Mouse (Mus musculus) left cerebral cortex, adult 2 months (tissue): ENCODE measurements around the gene Kiss1r. TPM values are rescaled to one million over a fixed set of nuclear protein-coding genes. Genes with fewer than 3 reads are reported as not detected.
"Not testable (repeated sequence)": the region's sequence is repeated elsewhere in the genome, so short reads cannot be mapped to it uniquely, and the experiment has no call there.

Source experiments
- DNase-seq, 2 experiments: peaks; one replicate each; pipeline ENCODE4 v3.0.0; 2021 to 2022; ENCODE audit warnings: low spot score in 2 of 2, mixed read lengths in 1 of 2; ENCODE audit errors: extremely low spot score in 1 of 2
- H3K27ac ChIP-seq: fragments of 200-600 bp; 2 replicates; pipeline ENCODE4 v1.8.1; 2022
- H3K4me3 ChIP-seq: fragments of 200-600 bp; 2 replicates; pipeline ENCODE4 v1.8.1; 2022
- CTCF ChIP-seq: fragments of 200-600 bp; IDR thresholded peaks from 2 replicates; pipeline ENCODE4 v1.8.1; 2022; ENCODE audit warnings: antibody characterized with exemption, mild to moderate bottlenecking, moderate library complexity
- intact Hi-C: fragments of 180-260 bp; cut with DNase I; formaldehyde crosslinking; loops from one replicate; pipeline ENCODE4 v1.15.1; 2025
- total RNA-seq, 2 experiments: library from RNA; stranded (reverse); gene quantifications; 2 replicates each; pipeline ENCODE4 v1.2.3; 2021

Kiss1r gene
- total RNA-seq, 2 experiments from 2014 or later, result 6.6 to 9.1 TPM

DNA sequence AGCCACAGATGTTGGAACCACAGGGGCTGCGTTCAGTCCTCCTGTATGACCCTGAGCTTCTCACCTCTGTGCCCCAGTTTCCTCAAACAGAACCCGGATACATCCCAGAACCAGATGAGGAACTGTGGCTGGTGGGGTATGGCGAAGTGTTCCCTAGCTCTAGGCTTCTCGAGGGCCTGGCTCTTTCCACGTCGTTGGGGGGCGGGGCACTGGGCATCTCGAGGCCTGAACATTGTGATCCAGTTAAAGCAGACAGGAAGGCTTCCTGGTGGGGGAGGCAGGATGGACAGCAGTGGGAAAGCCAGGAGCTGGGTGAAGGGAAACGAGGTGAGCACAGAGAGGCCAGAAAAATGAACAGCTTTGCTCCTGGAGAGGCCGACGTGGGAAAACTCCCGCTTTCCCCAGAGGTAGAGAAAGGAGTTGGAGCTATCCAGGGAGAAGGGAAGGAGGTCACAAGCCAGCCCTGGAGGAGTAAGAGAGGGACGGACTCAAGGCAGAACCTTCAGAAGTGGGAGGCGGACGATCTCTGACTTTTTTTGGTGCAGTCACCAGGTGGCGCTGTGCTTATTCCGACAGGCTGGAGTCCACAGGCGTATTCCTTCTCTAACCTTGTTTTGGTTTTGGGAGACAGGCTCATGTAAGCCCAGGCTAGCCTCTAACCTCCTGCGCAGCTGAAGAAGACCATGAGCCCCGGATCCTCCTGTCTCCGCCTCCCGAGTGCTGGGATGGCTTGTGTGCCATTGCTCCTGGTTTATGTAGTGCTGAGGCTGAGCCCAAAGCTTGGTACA lies 33.3 kb upstream of the Kiss1r start:
- peak; percentile 88 for TF ChIP-seq CTCF

DNA sequence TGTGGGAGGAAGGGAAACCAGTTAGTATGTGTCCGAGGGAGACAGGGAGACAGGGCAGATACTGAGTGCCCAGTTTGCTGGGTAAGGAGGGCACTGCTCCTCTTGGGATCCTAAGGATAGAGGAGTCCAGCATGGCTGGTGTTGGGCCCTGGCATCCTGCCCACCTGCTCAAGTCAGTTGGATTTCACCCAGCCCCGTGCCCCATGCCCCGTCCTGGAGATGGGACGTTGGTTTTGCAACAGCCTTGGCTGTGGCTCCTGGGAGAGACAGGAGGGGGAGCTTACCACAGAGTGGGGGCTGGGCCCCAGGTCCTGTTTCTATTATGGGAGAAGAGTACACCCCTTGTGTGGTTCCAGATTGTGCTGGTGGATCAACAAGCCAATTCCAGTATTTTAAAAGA lies 32.3 kb upstream of the Kiss1r start:
- Histone ChIP-seq H3K4me3 (no peak overlapping the region), H3K27ac (no peak overlapping the region)
- intact Hi-C loops, result loop anchor here (5.0 kb wide), 1 partner anchor 52 kb away; no protein-coding TSS in a partner anchor
- no peak for TF ChIP-seq CTCF
- no peak for DNase-seq

More for the DNA sequence above, 33.3 kb upstream of the Kiss1r start:
- DNase-seq, result peak; percentile 72 to 85
- intact Hi-C loops, result loop anchor here (5.0 kb wide), 1 partner anchor 51 kb away; no protein-coding TSS in a partner anchor
- H3K27ac ChIP-seq, result no peak overlapping the region
- H3K4me3 ChIP-seq, result no peak overlapping the region

DNA sequence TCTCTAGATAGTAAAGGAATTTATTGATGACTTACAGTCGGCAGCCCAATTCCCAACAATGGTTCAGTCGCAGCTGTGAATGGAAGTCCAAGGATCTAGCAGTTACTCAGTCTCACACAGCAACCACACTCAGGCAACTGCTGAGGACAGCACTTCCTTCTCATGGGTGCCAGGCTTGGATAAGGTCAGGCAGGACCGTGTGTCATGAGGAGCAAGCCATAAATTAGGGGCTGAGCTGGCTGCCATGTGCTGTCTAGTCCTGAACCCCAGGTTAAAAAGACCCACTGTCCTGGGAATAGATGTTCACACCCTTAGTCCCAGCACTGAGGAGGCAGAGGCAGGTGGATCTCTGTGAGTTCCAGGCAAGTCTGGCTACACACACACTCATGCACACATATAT lies 31.8 kb upstream of the Kiss1r start:
- not testable (repeated sequence) for DNase-seq, H3K4me3 ChIP-seq, H3K27ac ChIP-seq
- intact Hi-C loops, result loop anchor here (5.0 kb wide), 1 partner anchor 53 kb away; no protein-coding TSS in a partner anchor

DNA sequence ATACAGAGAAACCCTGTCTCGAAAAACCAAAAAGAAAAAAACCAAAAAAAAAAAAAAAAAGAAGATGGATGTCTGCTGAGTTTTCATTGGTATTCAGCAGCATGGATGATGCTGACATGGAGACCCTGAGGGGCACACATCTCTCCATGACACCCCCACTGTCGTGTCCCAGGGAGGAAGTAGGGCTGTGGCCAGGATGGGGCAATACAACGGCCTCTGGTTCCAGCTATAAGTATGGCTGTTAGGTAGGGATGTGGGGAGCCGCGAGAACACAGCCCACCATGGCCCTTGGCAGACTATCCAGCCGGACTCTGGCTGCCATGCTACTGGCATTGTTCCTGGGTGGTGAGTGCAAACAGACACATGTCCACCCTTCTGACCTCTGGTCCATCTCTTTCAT lies 30.7 kb upstream of the Kiss1r start, which contains the start of gene Elane:
Gene Elane, plus strand, starts transcription at position 194 of the 400 bp plus-strand sequence.
- no peak for DNase-seq
- intact Hi-C loops, result no loop called here

DNA sequence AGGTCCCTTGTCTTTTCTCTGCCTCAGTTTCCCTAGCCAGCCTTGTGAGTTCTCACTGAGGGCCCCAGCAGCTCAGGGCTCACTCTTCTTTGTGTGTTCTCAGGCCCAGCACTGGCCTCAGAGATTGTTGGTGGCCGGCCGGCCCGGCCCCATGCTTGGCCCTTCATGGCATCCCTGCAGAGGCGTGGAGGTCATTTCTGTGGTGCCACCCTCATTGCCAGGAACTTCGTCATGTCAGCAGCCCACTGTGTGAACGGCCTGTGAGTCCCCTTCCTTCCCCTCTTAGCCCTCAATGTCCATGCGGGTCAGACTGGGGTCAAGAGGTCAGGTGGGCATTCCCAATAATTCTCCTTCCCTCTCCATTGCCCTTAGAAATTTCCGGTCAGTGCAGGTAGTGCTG lies 30.2 kb upstream of the Kiss1r start:
- no peak overlapping the region for H3K27ac ChIP-seq
- no peak overlapping the region for H3K4me3 ChIP-seq
- no peak for DNase-seq
- TF ChIP-seq CTCF, result no peak
- intact Hi-C loops, result no loop called here

More for the DNA sequence above, 30.7 kb upstream of the Kiss1r start, which contains the start of gene Elane:
- H3K27ac ChIP-seq, result no peak within 1 kb of the TSS
- no peak for TF ChIP-seq CTCF
- no peak within 1 kb of the TSS for H3K4me3 ChIP-seq

DNA sequence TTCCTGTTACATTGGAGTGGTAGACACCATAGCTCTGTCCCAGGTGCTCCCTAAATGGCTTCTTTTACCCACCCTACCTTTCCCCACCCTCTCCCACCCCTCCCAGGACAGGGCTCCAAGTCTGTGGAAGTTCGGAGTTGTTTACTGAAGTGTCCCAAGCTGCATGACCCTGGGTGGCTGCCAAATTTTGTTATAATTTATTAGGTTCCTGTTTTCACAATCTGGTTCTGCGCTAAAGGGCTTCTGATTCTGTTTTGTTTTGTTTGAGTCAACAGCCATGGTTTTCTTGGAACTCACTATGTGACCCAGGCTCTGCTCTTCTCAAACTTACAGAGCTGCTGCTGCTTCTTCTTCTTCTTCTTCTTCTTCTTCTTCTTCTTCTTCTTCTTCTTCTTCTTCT lies 27.4 kb upstream of the Kiss1r start:
- no peak for TF ChIP-seq CTCF
- no peak for DNase-seq
- no peak overlapping the region for H3K27ac ChIP-seq
- no peak overlapping the region for H3K4me3 ChIP-seq
- intact Hi-C loops, result no loop called here

DNA sequence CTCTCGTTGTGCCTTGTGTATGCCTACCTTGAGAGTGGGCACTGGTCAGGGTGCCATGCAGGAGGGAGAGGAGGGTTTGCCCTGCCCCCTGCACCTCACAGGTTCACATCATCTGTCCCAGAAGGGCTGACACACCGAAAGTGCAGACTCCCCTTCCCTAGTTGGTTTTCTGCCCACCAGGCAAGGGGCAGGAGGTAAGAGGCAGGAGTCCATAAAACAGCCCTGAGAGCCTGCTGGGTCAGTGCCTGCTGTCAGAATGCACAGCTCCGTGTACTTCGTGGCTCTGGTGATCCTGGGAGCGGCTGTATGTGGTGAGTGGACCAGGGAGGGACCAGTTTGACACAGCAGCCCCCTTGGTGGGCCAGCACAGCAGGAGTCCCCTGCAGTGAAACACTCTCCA lies 26.1 kb upstream of the Kiss1r start, which contains the start of gene Cfd:
Gene Cfd, plus strand, starts transcription at position 184 of the 400 bp plus-strand sequence.
- intact Hi-C loops, result no loop called here
- DNase-seq, result no peak
- H3K27ac ChIP-seq, result no peak within 1 kb of the TSS
- no peak for TF ChIP-seq CTCF
- H3K4me3 ChIP-seq, result no peak within 1 kb of the TSS

DNA sequence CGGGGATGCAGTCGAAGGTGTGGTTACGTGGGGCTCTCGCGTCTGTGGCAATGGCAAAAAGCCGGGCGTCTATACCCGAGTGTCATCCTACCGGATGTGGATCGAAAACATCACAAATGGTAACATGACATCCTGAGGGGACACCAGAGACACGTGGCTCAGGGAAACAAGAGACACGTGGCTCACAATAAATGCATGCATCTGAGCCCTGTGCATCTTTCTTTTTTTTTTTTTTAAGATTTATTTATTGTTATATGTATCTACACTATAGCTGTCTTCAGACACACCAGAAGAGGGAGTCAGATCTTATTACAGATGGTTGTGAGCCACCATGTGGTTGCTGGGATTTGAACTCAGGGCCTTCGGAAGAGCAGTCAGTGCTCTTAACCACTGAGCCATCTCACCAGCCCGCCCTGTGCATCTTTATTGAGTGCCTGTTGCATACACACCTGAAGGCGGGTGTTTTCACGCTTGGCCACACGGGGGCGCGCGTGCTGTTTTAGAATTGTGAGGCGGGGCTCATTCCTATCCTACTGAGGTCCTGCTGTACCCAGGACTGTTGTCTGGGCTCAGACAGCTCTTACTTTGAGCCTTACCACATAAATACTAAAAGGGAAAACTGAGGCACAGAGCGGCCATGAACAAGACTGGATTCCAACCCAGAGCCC lies 24.2 kb upstream of the Kiss1r start:
- TF ChIP-seq CTCF, result peak; percentile 84
- not testable (repeated sequence) for H3K27ac ChIP-seq, H3K4me3 ChIP-seq
- peak; percentile 65 to 84 for DNase-seq
- intact Hi-C loops, result loop anchor here (2.0 kb wide), 2 partner anchors 32 to 66 kb away; no protein-coding TSS in a partner anchor

DNA sequence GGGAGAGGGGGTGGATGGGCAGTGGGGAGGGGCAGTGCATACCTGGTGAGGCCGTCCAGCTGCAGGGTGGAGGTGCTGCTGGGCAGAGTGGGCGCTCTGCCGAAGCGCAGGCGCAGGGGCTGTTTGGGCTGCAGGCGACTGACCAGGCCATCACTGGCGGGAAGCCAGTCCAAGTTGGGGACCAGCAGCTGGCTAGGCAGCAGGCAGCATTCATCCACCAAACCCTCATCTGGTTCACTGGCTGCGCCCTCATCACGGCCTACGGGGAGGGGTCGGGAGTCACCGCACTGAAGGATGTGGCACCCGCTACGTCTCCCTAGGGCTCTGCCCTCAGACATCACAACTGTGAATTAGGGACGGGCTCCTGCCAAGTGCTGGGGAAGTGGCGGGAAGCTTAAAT lies 20.5 kb upstream of the Kiss1r start:
- Histone ChIP-seq H3K27ac (no peak overlapping the region), H3K4me3 (no peak overlapping the region)
- intact Hi-C loops, result no loop called here
- no peak for DNase-seq
- TF ChIP-seq CTCF, result no peak

DNA sequence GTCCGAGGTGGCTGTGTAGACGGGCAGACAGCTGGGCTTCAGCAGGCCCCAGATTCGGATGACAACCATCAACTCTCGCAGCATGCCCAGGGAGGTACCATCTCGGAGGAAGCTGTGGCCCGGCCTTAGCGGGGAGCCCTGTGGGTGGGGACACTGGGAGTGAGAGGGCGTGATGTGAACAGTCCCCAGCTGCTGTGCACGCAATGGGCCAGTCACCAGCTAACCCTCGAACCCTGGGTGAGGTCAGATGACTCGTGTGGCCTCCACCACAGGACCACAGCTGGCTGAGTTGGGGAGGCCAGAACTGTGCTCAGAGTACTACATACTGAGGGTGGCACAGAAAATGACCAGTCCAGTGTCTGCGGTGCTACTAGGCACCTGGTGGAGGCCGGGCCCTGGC lies 20.0 kb upstream of the Kiss1r start:
- intact Hi-C loops, result no loop called here
- Histone ChIP-seq H3K4me3 (no peak overlapping the region), H3K27ac (no peak overlapping the region)
- no peak for DNase-seq
- no peak for TF ChIP-seq CTCF

DNA sequence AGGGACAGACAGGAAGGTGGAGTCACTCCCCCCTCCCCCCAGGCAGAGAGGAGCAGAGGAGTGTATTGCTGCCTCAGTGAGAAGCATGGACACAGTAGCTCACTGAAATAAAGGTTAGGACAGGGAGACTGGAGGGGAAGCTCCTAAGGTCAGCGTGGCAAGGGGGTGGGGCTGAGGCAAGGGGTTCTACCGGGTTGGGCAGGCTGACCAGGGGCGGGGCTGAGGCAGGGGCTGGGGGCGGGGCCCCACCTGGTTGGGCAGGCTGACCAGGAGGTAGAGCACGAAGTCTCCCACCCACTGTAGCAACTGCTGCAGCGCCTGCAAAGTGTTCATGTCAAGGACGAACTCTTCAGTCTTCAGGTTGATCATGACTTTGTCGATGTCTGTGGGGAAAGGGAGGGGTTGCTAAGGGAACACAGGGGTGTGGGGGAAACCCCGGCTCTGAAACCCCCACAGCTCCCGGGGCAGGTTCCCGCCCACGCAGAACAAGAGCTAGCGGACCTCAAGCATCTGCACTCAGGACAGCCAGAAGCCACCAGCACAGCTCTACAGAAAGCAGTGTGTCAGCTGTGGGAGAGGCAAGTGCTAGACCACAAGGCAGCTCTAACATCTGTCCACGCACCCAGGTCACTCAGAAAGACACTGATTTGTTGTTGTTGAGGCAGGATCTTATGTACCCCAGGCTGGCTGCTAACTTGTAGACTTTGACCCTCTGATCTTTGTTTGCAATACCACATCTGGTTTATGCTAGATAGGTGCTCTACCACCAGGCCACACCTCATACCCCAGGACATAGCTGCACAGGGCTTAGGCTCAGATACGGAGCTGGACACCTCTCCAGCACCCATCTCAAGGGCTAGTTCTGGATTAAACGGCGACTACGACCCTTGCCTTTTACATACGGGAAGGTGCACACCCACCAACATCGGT lies 19.2 kb upstream of the Kiss1r start:
- Histone ChIP-seq H3K4me3 (no peak overlapping the region), H3K27ac (no peak overlapping the region)
- DNase-seq, result no peak
- TF ChIP-seq CTCF, result no peak
- intact Hi-C loops, result no loop called here
